Mouse (Mus musculus) thymus, adult 18-20 months (tissue): Measurements from ENCODE around the gene Kbtbd13.

Experiments
- DNase-seq, 2 experiments: peaks; one replicate each; pipeline ENCODE4 v3.0.0; 2022; ENCODE audit warnings: mixed read lengths in 2 of 2

The Kbtbd13 gene

GRCm38 (mm10) chr9:65391613-65391964 is at the start of gene Kbtbd13:
Kbtbd13 (minus strand) TSS chr9:65391652.
- DNase-seq = no peak

GRCm38 (mm10) chr9:65435671-65436301 is 44.3 kb upstream of the Kbtbd13 start, which contains the start of gene Mtfmt:
Mtfmt (plus strand) TSS chr9:65435782.
- DNase-seq = peak; percentile 91 to 93

GRCm38 (mm10) chr9:65435211-65435610 is 43.8 kb upstream of the Kbtbd13 start:
- no peak for DNase-seq

- peak; percentile 36 to 37 for DNase-seq
Observed at GRCm38 (mm10) chr9:65434140-65434539, 42.7 kb upstream of the Kbtbd13 start.

GRCm38 (mm10) chr9:65432236-65432635 is 40.8 kb upstream of the Kbtbd13 start:
- DNase-seq = peak; percentile 49 to 65

GRCm38 (mm10) chr9:65430921-65431320 is 39.5 kb upstream of the Kbtbd13 start:
- DNase-seq = no peak

GRCm38 (mm10) chr9:65430401-65430800 is 38.9 kb upstream of the Kbtbd13 start:
- no peak for DNase-seq

GRCm38 (mm10) chr9:65428003-65428402 is 36.6 kb upstream of the Kbtbd13 start:
- no peak for DNase-seq

GRCm38 (mm10) chr9:65427511-65427910 is 36.1 kb upstream of the Kbtbd13 start:
- no peak for DNase-seq

GRCm38 (mm10) chr9:65424393-65424792 is 32.9 kb upstream of the Kbtbd13 start:
- DNase-seq = no peak

- no peak for DNase-seq
Observed at GRCm38 (mm10) chr9:65422760-65423501, 31.5 kb upstream of the Kbtbd13 start, which contains the start of gene Slc51b. Slc51b (minus strand) TSS chr9:65422955.

- DNase-seq = no peak
Observed at GRCm38 (mm10) chr9:65419633-65420032, 28.2 kb upstream of the Kbtbd13 start.

GRCm38 (mm10) chr9:65417738-65418137 is 26.3 kb upstream of the Kbtbd13 start:
- no peak for DNase-seq

GRCm38 (mm10) chr9:65411326-65411725 is 19.9 kb upstream of the Kbtbd13 start:
- DNase-seq = no peak

GRCm38 (mm10) chr9:65410378-65410777 is 18.9 kb upstream of the Kbtbd13 start:
- DNase-seq = no peak

GRCm38 (mm10) chr9:65408871-65409295 is 17.4 kb upstream of the Kbtbd13 start:
- DNase-seq = no peak

- no peak for DNase-seq
Observed at GRCm38 (mm10) chr9:65407861-65408260, 16.4 kb upstream of the Kbtbd13 start.

- no peak for DNase-seq
Observed at GRCm38 (mm10) chr9:65407327-65407726, 15.9 kb upstream of the Kbtbd13 start.

- DNase-seq = no peak
Observed at GRCm38 (mm10) chr9:65405184-65405449, 13.7 kb upstream of the Kbtbd13 start.

GRCm38 (mm10) chr9:65404331-65405183 is 13.1 kb upstream of the Kbtbd13 start:
- DNase-seq = no peak

GRCm38 (mm10) chr9:65399934-65400333 is 8.5 kb upstream of the Kbtbd13 start:
- DNase-seq = no peak

GRCm38 (mm10) chr9:65398279-65398678 is 6.8 kb upstream of the Kbtbd13 start, which contains the start of gene Rasl12:
Rasl12 (plus strand) TSS chr9:65398506.
- DNase-seq = peak; percentile 35

- DNase-seq = no peak
Observed at GRCm38 (mm10) chr9:65394360-65394759, 2.9 kb upstream of the Kbtbd13 start.

- DNase-seq = no peak
Observed at GRCm38 (mm10) chr9:65393606-65394005, 2.2 kb upstream of the Kbtbd13 start.
